Mouse (Mus musculus) midbrain, embryonic 15.5 days (tissue): ENCODE measurements at regions not wholly inside any gene's neighbourhood (a gene's known extent, or its start where the extent isn't known, plus 50 kb on each side); places are given as distances from the start of the nearest gene placed in this dataset.

Experiments used
- ATAC-seq: fragments of 200-750 bp; cut with Nextera tagmentation; replicated peaks from 2 replicates; pipeline ENCODE4 v1.8.0; 2017; ENCODE audit warnings: moderate TSS enrichment
- H3K27ac ChIP-seq: fragments of 300-500 bp; sonication (generic); 2 replicates; pipeline ENCODE4 v1.5.1; 2015; ENCODE audit warnings: mild to moderate bottlenecking, inconsistent platforms
- H3K27me3 ChIP-seq: fragments of 300-500 bp; sonication (generic); replicated peaks from 2 replicates; pipeline ENCODE4 v1.6.1; 2015; ENCODE audit warnings: inconsistent platforms
- H3K36me3 ChIP-seq: fragments of 300-500 bp; sonication (generic); replicated peaks from 2 replicates; pipeline ENCODE4 v1.6.1; 2015; ENCODE audit warnings: inconsistent platforms
- H3K4me1 ChIP-seq: fragments of 300-500 bp; sonication (generic); 2 replicates; pipeline ENCODE4 v1.6.1; 2015; ENCODE audit warnings: inconsistent platforms
- H3K4me2 ChIP-seq: fragments of 300-500 bp; sonication (generic); 2 replicates; pipeline ENCODE4 v1.6.1; 2015; ENCODE audit warnings: inconsistent platforms, mild to moderate bottlenecking, moderate library complexity
- H3K4me3 ChIP-seq: fragments of 300-500 bp; sonication (generic); 2 replicates; pipeline ENCODE4 v1.5.1; 2015; ENCODE audit warnings: mild to moderate bottlenecking, inconsistent platforms
- H3K9ac ChIP-seq: fragments of 300-500 bp; sonication (generic); 2 replicates; pipeline ENCODE4 v1.6.1; 2015; ENCODE audit warnings: mild to moderate bottlenecking, inconsistent platforms
- H3K9me3 ChIP-seq: fragments of 300-500 bp; sonication (generic); 2 replicates; pipeline ENCODE4 v1.6.1; 2016; ENCODE audit warnings: inconsistent platforms
- WGBS: fragments of 180-500 bp; shearing (Covaris S2); methylation state at CpG from one replicate; pipeline ENCODE4 v1.1.7; 2015; ENCODE audit warnings: mixed read lengths; 5-methylcytosine and 5-hydroxymethylcytosine counted together

GRCm38 (mm10) chr7:54734039-54734438 lies 101.3 kb upstream of the Luzp2 start:
- WGBS = 27% methylated on average over 7 of the region's 7 CpGs
- Histone ChIP-seq H3K4me3 (no peak overlapping the region), H3K4me1 (peaks cover 5% of the 10 kb centered on the region; the same call in 1 of the 2 replicates), H3K4me2 (no peak overlapping the region), H3K27ac (no peak overlapping the region), H3K9me3 (no peaks in the 10 kb centered on the region), H3K27me3 (no peaks in the 10 kb centered on the region), H3K9ac (no peak overlapping the region), H3K36me3 (no peaks in the 10 kb centered on the region)
- ATAC-seq = peak; percentile 52; the same call in 1 of the 2 replicates

- WGBS = 83% methylated on average over 2 of the region's 2 CpGs
- H3K27me3 ChIP-seq = no peaks in the 10 kb centered on the region
Observed at GRCm38 (mm10) chr7:54734861-54735260, 100.4 kb upstream of the Luzp2 start.

GRCm38 (mm10) chr7:54767341-54767740 lies 68.0 kb upstream of the Luzp2 start:
- ATAC-seq = no peak
- Histone ChIP-seq H3K36me3 (no peaks in the 10 kb centered on the region), H3K27me3 (no peaks in the 10 kb centered on the region), H3K9me3 (no peaks in the 10 kb centered on the region), H3K9ac (no peak overlapping the region), H3K4me2 (no peak overlapping the region), H3K4me1 (no peaks in the 10 kb centered on the region), H3K4me3 (no peak overlapping the region), H3K27ac (no peak overlapping the region)
- 98% methylated on average over 1 of the region's 1 CpGs for WGBS

More at GRCm38 (mm10) chr7:54734861-54735260, 100.4 kb upstream of the Luzp2 start:
- Histone ChIP-seq H3K4me2 (no peak overlapping the region), H3K36me3 (no peaks in the 10 kb centered on the region), H3K9me3 (no peaks in the 10 kb centered on the region), H3K4me3 (no peak overlapping the region), H3K4me1 (peaks cover 5% of the 10 kb centered on the region; the same call in 1 of the 2 replicates), H3K9ac (no peak overlapping the region), H3K27ac (no peak overlapping the region)
- ATAC-seq = no peak

GRCm38 (mm10) chr7:54768683-54769082 lies 66.6 kb upstream of the Luzp2 start:
- WGBS = 35% methylated on average over 3 of the region's 3 CpGs
- no peak overlapping the region for H3K9ac ChIP-seq
- no peaks in the 10 kb centered on the region for H3K9me3 ChIP-seq
- no peak overlapping the region for H3K4me3 ChIP-seq
- ATAC-seq = no peak
- H3K27me3 ChIP-seq = no peaks in the 10 kb centered on the region
- no peak overlapping the region for H3K4me2 ChIP-seq
- H3K27ac ChIP-seq = no peak overlapping the region
- H3K36me3 ChIP-seq = no peaks in the 10 kb centered on the region
- H3K4me1 ChIP-seq = no peaks in the 10 kb centered on the region

GRCm38 (mm10) chr7:54781939-54782520 lies 53.3 kb upstream of the Luzp2 start:
- Histone ChIP-seq H3K36me3 (no peaks in the 10 kb centered on the region), H3K27me3 (no peaks in the 10 kb centered on the region), H3K4me1 (no peaks in the 10 kb centered on the region), H3K4me3 (no peak overlapping the region), H3K4me2 (no peak overlapping the region), H3K9ac (no peak overlapping the region), H3K9me3 (no peaks in the 10 kb centered on the region), H3K27ac (no peak overlapping the region)
- peak; percentile 94 for ATAC-seq
- WGBS = 32% methylated on average over 3 of the region's 3 CpGs

- no peaks in the 10 kb centered on the region for H3K9me3 ChIP-seq
- no peak overlapping the region for H3K4me2 ChIP-seq
- no peak overlapping the region for H3K4me3 ChIP-seq
- H3K36me3 ChIP-seq = no peaks in the 10 kb centered on the region
- 39% methylated on average over 3 of the region's 3 CpGs for WGBS
- no peaks in the 10 kb centered on the region for H3K4me1 ChIP-seq
- peak; percentile 69 for ATAC-seq
- H3K27ac ChIP-seq = no peak overlapping the region
- H3K27me3 ChIP-seq = no peaks in the 10 kb centered on the region
- no peak overlapping the region for H3K9ac ChIP-seq
Observed at GRCm38 (mm10) chr7:54782604-54783003, 52.7 kb upstream of the Luzp2 start.

- Histone ChIP-seq H3K36me3 (no peaks in the 10 kb centered on the region), H3K9ac (no peak overlapping the region), H3K27me3 (no peaks in the 10 kb centered on the region), H3K9me3 (no peaks in the 10 kb centered on the region), H3K4me2 (no peak overlapping the region), H3K4me1 (no peaks in the 10 kb centered on the region), H3K27ac (no peak overlapping the region), H3K4me3 (no peak overlapping the region)
- ATAC-seq = no peak
- WGBS = 90% methylated on average over 10 of the region's 10 CpGs
Observed at GRCm38 (mm10) chr7:54783550-54784529, 51.5 kb upstream of the Luzp2 start.
